Mouse (Mus musculus) kidney, postnatal 14 days (tissue): ENCODE measurements around the gene Rnf6.
"Not testable (repeated sequence)": the region's sequence is repeated elsewhere in the genome, so short reads cannot be mapped to it uniquely, and the experiment has no call there.

Source experiments
- DNase-seq: peaks from one replicate; pipeline ENCODE4 v3.0.0; 2022; ENCODE audit warnings: mixed read lengths

Gene Rnf6

DNA sequence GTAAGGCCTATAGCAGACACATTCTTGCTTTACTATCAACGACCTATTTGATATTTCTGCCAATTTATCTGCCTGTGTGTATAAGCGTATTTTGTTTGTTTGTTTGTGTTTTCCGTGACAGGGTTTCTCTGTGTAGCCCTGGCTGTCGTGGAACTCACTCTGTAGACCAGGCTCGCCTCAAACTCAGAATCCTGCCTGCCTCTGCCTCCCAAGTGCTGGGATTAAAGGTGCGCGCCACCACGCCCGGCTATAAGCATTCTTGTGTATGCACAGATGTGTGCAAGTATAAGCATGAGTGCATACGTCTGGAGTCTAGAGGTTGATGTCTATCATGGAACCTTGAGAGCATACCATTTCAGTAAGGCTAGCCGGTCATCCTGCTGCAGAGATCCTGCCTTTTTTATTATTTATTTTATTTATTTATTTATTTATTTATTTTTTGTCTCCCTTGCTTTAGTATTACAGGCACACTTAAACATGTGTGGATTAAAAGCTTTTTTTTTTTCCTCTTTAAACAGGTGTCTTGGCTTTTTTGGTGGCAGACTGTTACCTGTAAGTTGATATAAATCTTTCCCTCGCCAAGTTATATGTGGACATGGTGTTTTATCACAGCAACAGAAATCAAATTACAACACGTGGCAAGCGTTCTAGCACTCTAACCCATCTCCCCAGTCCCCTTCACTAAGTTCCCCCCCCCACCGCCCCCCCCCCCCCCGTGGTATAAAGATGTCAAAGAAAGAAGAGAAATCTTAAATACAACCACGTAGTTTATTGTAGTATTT, 8.7 kb upstream of the Rnf6 start:
- no peak for DNase-seq

- DNase-seq, result no peak
These were observed 6.1 kb upstream of the Rnf6 start for GRCm38 (mm10) chr5:146227496-146227895.

DNA sequence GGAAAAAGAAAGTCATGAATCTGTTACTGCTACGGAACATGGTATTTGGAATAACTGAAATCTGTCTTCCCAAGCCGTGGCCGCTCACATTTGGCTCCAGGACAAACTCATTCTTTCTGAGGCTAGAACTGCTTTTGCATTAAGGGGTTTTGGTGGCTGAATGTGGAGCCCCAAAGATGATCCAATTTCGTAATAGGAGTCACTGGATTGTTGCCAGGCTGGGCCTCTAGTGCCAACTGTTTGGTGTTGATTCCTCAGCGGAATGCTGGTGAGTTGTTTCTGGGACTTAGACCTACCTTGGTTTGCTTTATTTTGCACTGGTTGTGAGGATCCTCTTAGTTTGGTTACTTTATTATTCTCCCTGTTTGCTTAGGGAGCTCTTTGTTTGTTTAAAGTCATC, 2.4 kb upstream of the Rnf6 start:
- no peak for DNase-seq

- DNase-seq, result no peak
These were observed 367 bp upstream of the Rnf6 start for GRCm38 (mm10) chr5:146221722-146222121.

- DNase-seq, result no peak
These were observed 865 bp downstream of the Rnf6 start for GRCm38 (mm10) chr5:146220501-146220878.

- DNase-seq, result peak; percentile 87
These were observed 15.8 kb downstream of the Rnf6 start for GRCm38 (mm10) chr5:146205537-146205936.

DNA sequence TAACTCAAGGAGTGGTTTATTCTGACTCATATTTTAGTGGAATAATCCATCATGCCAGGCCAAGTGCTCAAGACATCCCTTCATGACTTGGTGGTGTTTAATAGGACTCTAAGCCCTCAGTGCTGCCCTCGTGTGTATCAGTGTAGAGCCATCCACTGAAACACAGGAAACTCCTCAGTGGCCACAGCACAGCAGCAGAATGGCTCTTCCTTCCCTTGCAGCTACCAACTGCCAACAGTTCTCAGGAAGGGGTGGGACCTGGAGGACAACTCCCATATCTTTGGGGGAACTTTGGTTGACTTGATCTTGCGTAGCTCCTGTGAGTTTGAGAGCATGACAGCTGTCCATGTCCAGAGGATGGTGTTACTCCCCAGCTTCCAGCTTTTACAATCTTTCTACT, 17.4 kb downstream of the Rnf6 start:
- DNase-seq, result no peak

- no peak for DNase-seq
These were observed 20.8 kb downstream of the Rnf6 start for GRCm38 (mm10) chr5:146200580-146200979.

DNA sequence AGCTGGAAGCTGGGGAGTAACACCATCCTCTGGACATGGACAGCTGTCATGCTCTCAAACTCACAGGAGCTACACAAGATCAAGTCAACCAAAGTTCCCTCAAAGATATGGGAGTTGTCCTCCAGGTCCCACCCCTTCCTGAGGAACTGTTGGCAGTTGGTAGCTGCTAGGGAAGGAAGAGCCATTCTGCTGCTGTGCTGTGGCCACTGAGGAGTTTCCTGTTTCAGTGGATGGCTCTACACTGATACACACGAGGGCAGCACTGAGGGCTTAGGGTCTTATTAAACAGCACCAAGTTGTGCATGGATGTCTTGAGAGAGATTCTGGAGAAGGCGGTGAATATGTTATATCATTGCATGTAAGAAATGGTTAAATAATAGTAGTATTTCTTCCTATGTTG, 21.8 kb downstream of the Rnf6 start:
- no peak for DNase-seq

DNA sequence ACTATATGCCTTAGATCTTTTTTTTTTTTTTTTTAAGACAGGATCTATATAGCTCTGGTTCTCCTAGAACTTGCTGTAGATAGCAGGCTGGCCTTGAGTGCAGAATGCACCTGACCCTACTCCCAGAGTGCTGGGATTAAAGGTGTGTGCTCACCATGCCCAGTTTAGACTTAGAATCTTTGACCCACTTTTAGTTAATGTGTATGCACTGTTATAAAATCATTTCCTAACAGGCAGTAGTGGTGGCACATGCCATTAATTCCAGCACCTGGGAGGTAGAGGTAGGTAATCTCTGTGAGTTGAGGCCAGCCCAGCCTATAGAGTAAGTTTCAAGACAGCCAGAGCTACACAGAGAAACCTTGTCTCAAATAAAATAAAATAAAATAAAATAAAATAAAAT, 22.3 kb downstream of the Rnf6 start:
- DNase-seq, result peak; percentile 66

GRCm38 (mm10) chr5:146193360-146193759, 28.0 kb downstream of the Rnf6 start:
- DNase-seq, result no peak

- no peak for DNase-seq
These were observed 30.7 kb downstream of the Rnf6 start for GRCm38 (mm10) chr5:146190501-146191269.

- DNase-seq, result peak; percentile 49
These were observed 31.3 kb downstream of the Rnf6 start for GRCm38 (mm10) chr5:146190093-146190492.

- no peak for DNase-seq
These were observed 32.6 kb downstream of the Rnf6 start for GRCm38 (mm10) chr5:146188712-146189111.

- peak; percentile 34 for DNase-seq
These were observed 33.2 kb downstream of the Rnf6 start for GRCm38 (mm10) chr5:146188144-146188543.

DNA sequence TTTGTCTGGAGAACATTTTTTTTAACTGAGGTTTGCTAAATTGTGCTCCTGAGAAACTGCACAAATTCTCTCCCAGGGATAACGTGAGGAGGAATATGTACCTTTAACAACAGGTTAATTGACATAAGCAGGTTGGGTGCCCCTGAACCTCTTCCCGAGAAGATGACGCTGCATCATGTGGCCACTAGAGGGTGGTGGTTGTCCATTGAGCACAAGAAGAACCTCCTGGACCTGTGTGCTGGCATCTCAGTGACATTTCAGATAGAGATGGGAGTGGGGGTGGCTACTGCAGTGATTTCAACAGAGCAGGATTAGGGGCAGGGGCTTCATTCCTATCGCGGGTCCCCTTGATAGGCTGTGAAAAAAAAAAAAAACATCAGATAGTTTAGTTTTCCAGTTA, 33.9 kb downstream of the Rnf6 start:
- peak; percentile 76 for DNase-seq

GRCm38 (mm10) chr5:146185204-146185603, 36.2 kb downstream of the Rnf6 start, which contains the start of gene 1700001J03Rik:
TSS of gene 1700001J03Rik (minus strand) at chr5:146185304.
- DNase-seq, result not testable (repeated sequence)

GRCm38 (mm10) chr5:146172744-146173143, 48.6 kb downstream of the Rnf6 start:
- DNase-seq, result peak; percentile 52

DNA sequence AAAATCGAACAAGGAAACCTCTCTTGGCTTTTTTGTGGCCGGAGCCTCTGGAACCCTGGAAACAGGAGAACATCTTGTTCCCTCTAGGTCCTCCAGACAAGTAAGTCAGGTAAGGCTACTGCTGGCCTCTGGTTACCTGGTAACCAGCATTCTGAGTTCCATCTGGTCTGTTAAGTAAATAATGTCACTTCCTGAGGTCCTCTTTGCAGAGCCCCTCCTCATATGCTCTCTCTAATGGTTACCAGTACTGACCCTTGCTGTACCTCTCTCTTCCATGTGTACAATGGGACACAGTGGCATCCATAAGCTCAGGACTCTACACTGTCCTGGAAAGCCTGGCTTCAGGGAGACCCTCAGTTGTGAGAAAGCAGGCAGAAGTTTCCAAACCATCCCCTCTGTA, 50.7 kb downstream of the Rnf6 start, which contains the start of gene Gm6309:
Gene Gm6309 (minus strand): TSS at position 101 of the 400 bp plus-strand sequence.
- not testable (repeated sequence) for DNase-seq

GRCm38 (mm10) chr5:146160439-146160838, 60.9 kb downstream of the Rnf6 start, which contains the start of gene Gm5565:
TSS of gene Gm5565 (minus strand) at chr5:146160539.
- DNase-seq, result not testable (repeated sequence)
